Mouse (Mus musculus) cerebellum, adult (tissue): ENCODE measurements around the gene Mst1.

Source experiments
- ATAC-seq: cut with Nextera tagmentation; 2 replicates; pipeline ENCODE4 v1.9.2; 2017; ENCODE audit warnings: mild to moderate bottlenecking, moderate library complexity, mixed read lengths; ENCODE audit not compliant: insufficient number of reproducible peaks, low FRiP score, low TSS enrichment

Mst1 gene

GRCm38 (mm10) chr9:108126436-108127180 is 46.4 kb downstream of the Mst1 start:
- ATAC-seq, result no peak

- no peak for ATAC-seq
Measured at GRCm38 (mm10) chr9:108128248-108128647, 48.0 kb downstream of the Mst1 start.

GRCm38 (mm10) chr9:108129042-108129948 is 49.1 kb downstream of the Mst1 start:
- ATAC-seq, result peak; percentile 54; the same call in 1 of the 2 replicates

GRCm38 (mm10) chr9:108131502-108131901 is 51.3 kb downstream of the Mst1 start:
- ATAC-seq, result no peak

- no peak for ATAC-seq
Measured at GRCm38 (mm10) chr9:108132373-108132772, 52.1 kb downstream of the Mst1 start.

- peak; percentile 51; the same call in 1 of the 2 replicates for ATAC-seq
Measured at GRCm38 (mm10) chr9:108133478-108133877, 53.2 kb downstream of the Mst1 start.
